Mouse (Mus musculus): ENCODE measurements at regions not wholly inside any gene's neighbourhood (a gene's known extent, or its start where the extent isn't known, plus 50 kb on each side); places are given as distances from the start of the nearest gene placed in this dataset.

- Histone ChIP-seq H3K4me3 (ENCODE audit: low read length) (no peak overlapping the region), H3K9me3 (replicated peaks; ENCODE audit: control insufficient read depth, low read length) (no peaks in the 10 kb centered on the region), H3K27me3 (ENCODE audit: control insufficient read depth, insufficient read depth, low read length) (no peaks in the 10 kb centered on the region), H3K4me2 (ENCODE audit: low read depth, low read length) (no peak overlapping the region), H3K36me3 (ENCODE audit: control insufficient read depth, insufficient read depth) (no peaks in the 10 kb centered on the region), H3K4me1 (ENCODE audit: control insufficient read depth, insufficient read depth, low read length) (peaks cover 11% of the 10 kb centered on the region), H3K27ac (ENCODE audit: low read length) (no peak overlapping the region), H3K9ac (ENCODE audit: low read length) (no peak overlapping the region)
- ATAC-seq (replicated peaks; ENCODE audit: extremely low read depth, insufficient read depth, low FRiP score), result no peak
- 68% methylated on average over 11 of the region's 11 CpGs for WGBS
Measured at GRCm38 (mm10) chr8:34530896-34531679, 419.6 kb upstream of the Gm10131 start.

- Histone ChIP-seq H3K9me3 (replicated peaks; ENCODE audit: control insufficient read depth, low read length) (no peaks in the 10 kb centered on the region), H3K9ac (ENCODE audit: low read length) (no peak overlapping the region), H3K27ac (ENCODE audit: low read length) (no peak overlapping the region), H3K4me1 (ENCODE audit: control insufficient read depth, insufficient read depth, low read length) (peaks cover 11% of the 10 kb centered on the region), H3K4me2 (ENCODE audit: low read depth, low read length) (no peak overlapping the region), H3K27me3 (ENCODE audit: control insufficient read depth, insufficient read depth, low read length) (no peaks in the 10 kb centered on the region), H3K4me3 (ENCODE audit: low read length) (no peak overlapping the region), H3K36me3 (ENCODE audit: control insufficient read depth, insufficient read depth) (no peaks in the 10 kb centered on the region)
- 47% methylated on average over 5 of the region's 5 CpGs for WGBS
- ATAC-seq (replicated peaks; ENCODE audit: extremely low read depth, insufficient read depth, low FRiP score), result no peak
Measured at GRCm38 (mm10) chr8:34530046-34530445, 418.5 kb upstream of the Gm10131 start.

- Histone ChIP-seq H3K4me3 (ENCODE audit: low read length) (no peak overlapping the region), H3K4me1 (ENCODE audit: control insufficient read depth, insufficient read depth, low read length) (peaks cover 11% of the 10 kb centered on the region), H3K9me3 (replicated peaks; ENCODE audit: control insufficient read depth, low read length) (no peaks in the 10 kb centered on the region), H3K36me3 (ENCODE audit: control insufficient read depth, insufficient read depth) (no peaks in the 10 kb centered on the region), H3K4me2 (ENCODE audit: low read depth, low read length) (no peak overlapping the region), H3K9ac (ENCODE audit: low read length) (no peak overlapping the region), H3K27me3 (ENCODE audit: control insufficient read depth, insufficient read depth, low read length) (no peaks in the 10 kb centered on the region), H3K27ac (ENCODE audit: low read length) (no peak overlapping the region)
- 81% methylated on average over 1 of the region's 1 CpGs for WGBS
- ATAC-seq (replicated peaks; ENCODE audit: extremely low read depth, insufficient read depth, low FRiP score), result no peak
Measured at GRCm38 (mm10) chr8:34529452-34529851, 417.9 kb upstream of the Gm10131 start.

- Histone ChIP-seq H3K27ac (ENCODE audit: low read length) (no peak overlapping the region), H3K4me1 (ENCODE audit: control insufficient read depth, insufficient read depth, low read length) (peaks cover 5% of the 10 kb centered on the region), H3K9ac (ENCODE audit: low read length) (no peak overlapping the region), H3K36me3 (ENCODE audit: control insufficient read depth, insufficient read depth) (no peaks in the 10 kb centered on the region), H3K9me3 (replicated peaks; ENCODE audit: control insufficient read depth, low read length) (no peaks in the 10 kb centered on the region), H3K4me3 (ENCODE audit: low read length) (no peak overlapping the region), H3K4me2 (ENCODE audit: low read depth, low read length) (no peak overlapping the region), H3K27me3 (ENCODE audit: control insufficient read depth, insufficient read depth, low read length) (no peaks in the 10 kb centered on the region)
- no peak for ATAC-seq (replicated peaks; ENCODE audit: extremely low read depth, insufficient read depth, low FRiP score)
- 70% methylated on average over 3 of the region's 3 CpGs for WGBS
Measured at GRCm38 (mm10) chr8:34528213-34528612, 416.7 kb upstream of the Gm10131 start.

- H3K27ac ChIP-seq (ENCODE audit: low read length), result no peak overlapping the region
- no peak overlapping the region for H3K4me2 ChIP-seq (ENCODE audit: low read depth, low read length)
- H3K4me3 ChIP-seq (ENCODE audit: low read length), result no peak overlapping the region
- no peak for ATAC-seq (replicated peaks; ENCODE audit: extremely low read depth, insufficient read depth, low FRiP score)
- no peaks in the 10 kb centered on the region for H3K27me3 ChIP-seq (ENCODE audit: control insufficient read depth, insufficient read depth, low read length)
- no peaks in the 10 kb centered on the region for H3K4me1 ChIP-seq (ENCODE audit: control insufficient read depth, insufficient read depth, low read length)
- no peaks in the 10 kb centered on the region for H3K36me3 ChIP-seq (ENCODE audit: control insufficient read depth, insufficient read depth)
- no peak overlapping the region for H3K9ac ChIP-seq (ENCODE audit: low read length)
- 54% methylated on average over 4 of the region's 4 CpGs for WGBS
- H3K9me3 ChIP-seq (replicated peaks; ENCODE audit: control insufficient read depth, low read length), result no peaks in the 10 kb centered on the region
Measured at GRCm38 (mm10) chr8:34525231-34525630, 413.7 kb upstream of the Gm10131 start.

- no peaks in the 10 kb centered on the region for H3K27me3 ChIP-seq (ENCODE audit: control insufficient read depth, insufficient read depth, low read length)
- no peak overlapping the region for H3K27ac ChIP-seq (ENCODE audit: low read length)
- no peaks in the 10 kb centered on the region for H3K4me1 ChIP-seq (ENCODE audit: control insufficient read depth, insufficient read depth, low read length)
- no peak for ATAC-seq (replicated peaks; ENCODE audit: extremely low read depth, insufficient read depth, low FRiP score)
- 59% methylated on average over 3 of the region's 3 CpGs for WGBS
- H3K9ac ChIP-seq (ENCODE audit: low read length), result no peak overlapping the region
- H3K9me3 ChIP-seq (replicated peaks; ENCODE audit: control insufficient read depth, low read length), result no peaks in the 10 kb centered on the region
- H3K36me3 ChIP-seq (ENCODE audit: control insufficient read depth, insufficient read depth), result no peaks in the 10 kb centered on the region
- no peak overlapping the region for H3K4me3 ChIP-seq (ENCODE audit: low read length)
- H3K4me2 ChIP-seq (ENCODE audit: low read depth, low read length), result no peak overlapping the region
Measured at GRCm38 (mm10) chr8:34523849-34524248, 412.3 kb upstream of the Gm10131 start.

GRCm38 (mm10) chr8:34521316-34521715 lies 409.8 kb upstream of the Gm10131 start:
- no peak overlapping the region for H3K4me3 ChIP-seq (ENCODE audit: low read length)
- H3K36me3 ChIP-seq (ENCODE audit: control insufficient read depth, insufficient read depth), result no peaks in the 10 kb centered on the region
- WGBS, result 64% methylated on average over 7 of the region's 7 CpGs
- no peak overlapping the region for H3K27ac ChIP-seq (ENCODE audit: low read length)
- no peaks in the 10 kb centered on the region for H3K9me3 ChIP-seq (replicated peaks; ENCODE audit: control insufficient read depth, low read length)
- H3K4me2 ChIP-seq (ENCODE audit: low read depth, low read length), result no peak overlapping the region
- H3K4me1 ChIP-seq (ENCODE audit: control insufficient read depth, insufficient read depth, low read length), result no peaks in the 10 kb centered on the region
- no peak for ATAC-seq (replicated peaks; ENCODE audit: extremely low read depth, insufficient read depth, low FRiP score)
- no peaks in the 10 kb centered on the region for H3K27me3 ChIP-seq (ENCODE audit: control insufficient read depth, insufficient read depth, low read length)
- no peak overlapping the region for H3K9ac ChIP-seq (ENCODE audit: low read length)

GRCm38 (mm10) chr8:34520664-34521063 lies 409.1 kb upstream of the Gm10131 start:
- 59% methylated on average over 4 of the region's 4 CpGs for WGBS

GRCm38 (mm10) chr8:34513459-34514090 lies 402.0 kb upstream of the Gm10131 start:
- WGBS, result 54% methylated on average over 4 of the region's 4 CpGs
- no peak for ATAC-seq (replicated peaks; ENCODE audit: extremely low read depth, insufficient read depth, low FRiP score)
- Histone ChIP-seq H3K9ac (ENCODE audit: low read length) (no peak overlapping the region), H3K4me2 (ENCODE audit: low read depth, low read length) (no peak overlapping the region), H3K4me3 (ENCODE audit: low read length) (no peak overlapping the region), H3K4me1 (ENCODE audit: control insufficient read depth, insufficient read depth, low read length) (no peaks in the 10 kb centered on the region), H3K36me3 (ENCODE audit: control insufficient read depth, insufficient read depth) (no peaks in the 10 kb centered on the region), H3K27me3 (ENCODE audit: control insufficient read depth, insufficient read depth, low read length) (no peaks in the 10 kb centered on the region), H3K27ac (ENCODE audit: low read length) (no peak overlapping the region), H3K9me3 (replicated peaks; ENCODE audit: control insufficient read depth, low read length) (peaks cover 7% of the 10 kb centered on the region; the same call in 1 of the 2 replicates)

More at GRCm38 (mm10) chr8:34520664-34521063, 409.1 kb upstream of the Gm10131 start:
- ATAC-seq (replicated peaks; ENCODE audit: extremely low read depth, insufficient read depth, low FRiP score), result no peak
- no peak overlapping the region for H3K27ac ChIP-seq (ENCODE audit: low read length)
- H3K36me3 ChIP-seq (ENCODE audit: control insufficient read depth, insufficient read depth), result no peaks in the 10 kb centered on the region
- no peak overlapping the region for H3K4me3 ChIP-seq (ENCODE audit: low read length)
- H3K9ac ChIP-seq (ENCODE audit: low read length), result no peak overlapping the region
- H3K27me3 ChIP-seq (ENCODE audit: control insufficient read depth, insufficient read depth, low read length), result no peaks in the 10 kb centered on the region
- H3K4me2 ChIP-seq (ENCODE audit: low read depth, low read length), result no peak overlapping the region
- no peaks in the 10 kb centered on the region for H3K4me1 ChIP-seq (ENCODE audit: control insufficient read depth, insufficient read depth, low read length)
- peaks cover 5% of the 10 kb centered on the region; the same call in 1 of the 2 replicates for H3K9me3 ChIP-seq (replicated peaks; ENCODE audit: control insufficient read depth, low read length)
